Mouse (Mus musculus) monocyte, adult 5-6 weeks (primary cell): ENCODE results near the gene 4930544G11Rik. TPM values are rescaled to one million over a fixed set of nuclear protein-coding genes. Genes with fewer than 3 reads are reported as not detected.

Experiments
- ATAC-seq: fragments of 153-309, 156-312 bp; replicated peaks from 2 replicates; pipeline ENCODE4 v1.8.0; 2017; ENCODE audit warnings: mild to moderate bottlenecking; ENCODE audit not compliant: low TSS enrichment, insufficient number of reproducible peaks, severe bottlenecking, poor library complexity, low FRiP score
- total RNA-seq: library from RNA; stranded (forward); fragments of 200-1000, 200-491, 200-594 nt; gene quantifications from 3 replicates; pipeline ENCODE4 v1.2.3, GENCODE M21; 2017

4930544G11Rik gene
- total RNA-seq = not detected in 3 replicates

DNA sequence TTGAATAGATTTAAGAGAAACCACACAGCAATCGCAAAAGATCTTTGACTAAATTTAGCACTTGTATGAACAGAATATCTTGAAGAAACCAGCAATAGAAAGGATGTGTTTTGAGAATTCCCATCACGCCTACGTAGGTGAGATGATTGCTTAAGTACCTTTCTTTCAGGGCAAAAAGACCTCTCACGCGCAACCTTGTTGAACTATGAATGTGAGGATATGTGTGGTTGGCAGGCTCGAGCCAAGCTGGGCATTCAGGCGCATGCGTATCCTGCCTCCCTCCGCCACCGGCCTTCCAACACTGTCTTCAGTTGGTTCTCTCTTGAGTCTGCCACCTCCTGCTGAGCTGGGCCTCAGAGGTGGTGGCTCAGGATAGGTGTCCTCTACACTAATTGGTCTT is at the start of gene 4930544G11Rik:
TSS of gene 4930544G11Rik (plus strand) at position 301 of the 400 bp plus-strand sequence.
- ATAC-seq = no peak

DNA sequence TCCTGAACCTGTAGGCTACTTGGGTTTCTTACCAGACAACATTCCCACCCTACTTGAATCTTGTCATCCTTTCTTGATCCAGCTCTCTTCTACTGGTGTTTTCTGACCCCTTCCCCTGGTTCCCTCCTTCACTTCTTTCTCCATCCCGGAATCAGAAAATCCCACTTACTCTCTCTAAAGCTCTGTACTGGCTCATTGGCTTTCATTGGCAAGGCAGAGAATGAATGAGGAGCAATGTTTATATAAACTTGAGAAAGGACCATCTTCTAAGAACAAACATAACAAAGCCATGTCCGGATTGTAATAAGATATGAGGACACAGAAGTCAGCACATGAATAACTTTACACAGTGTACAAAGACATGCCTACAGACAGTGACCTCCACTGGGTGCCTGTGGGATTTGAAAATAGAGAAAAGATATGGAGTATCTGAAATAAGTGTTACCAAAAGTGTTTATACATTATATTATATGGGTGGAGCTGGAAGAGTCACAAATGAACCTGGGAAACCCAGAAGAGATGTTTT is 45.7 kb upstream of the 4930544G11Rik start:
- no peak for ATAC-seq

DNA sequence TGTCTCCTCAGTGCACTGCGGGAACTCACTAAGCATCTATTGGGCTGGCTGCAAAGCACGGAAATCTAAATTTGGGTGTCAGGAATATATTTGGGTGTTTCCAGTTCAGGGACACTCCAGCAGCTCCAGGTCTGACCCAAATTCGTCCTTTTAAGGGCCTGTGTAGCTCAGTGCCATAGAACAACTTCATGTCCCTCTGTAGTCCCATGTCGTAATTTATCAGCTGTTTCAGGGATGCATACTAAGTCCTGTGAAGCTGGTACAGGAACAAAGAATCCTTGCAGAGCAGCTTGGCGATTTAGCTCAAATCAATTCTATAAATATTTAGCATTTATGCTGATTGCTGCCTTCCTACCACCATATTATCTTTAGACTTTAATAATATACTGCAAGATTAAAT is 37.0 kb upstream of the 4930544G11Rik start:
- ATAC-seq = no peak

DNA sequence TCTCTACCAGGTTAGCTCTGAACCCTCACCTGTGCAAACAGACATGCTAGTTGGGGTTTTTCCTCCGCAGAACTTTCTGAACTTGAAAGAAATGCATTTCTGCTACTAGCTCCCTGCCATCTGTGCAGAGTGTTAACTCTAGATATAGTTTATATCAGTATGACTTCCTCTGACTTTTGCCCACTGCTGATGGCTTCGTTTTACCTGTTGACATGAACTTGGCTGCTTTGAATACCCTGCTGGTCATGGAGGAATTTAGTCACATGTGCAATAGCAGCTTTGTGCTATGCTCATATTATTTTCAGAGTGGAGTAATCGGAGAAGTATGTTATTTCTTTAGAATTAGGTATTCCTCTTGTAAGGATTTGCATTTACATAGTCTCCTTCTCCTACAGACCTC is 30.7 kb upstream of the 4930544G11Rik start:
- no peak for ATAC-seq

DNA sequence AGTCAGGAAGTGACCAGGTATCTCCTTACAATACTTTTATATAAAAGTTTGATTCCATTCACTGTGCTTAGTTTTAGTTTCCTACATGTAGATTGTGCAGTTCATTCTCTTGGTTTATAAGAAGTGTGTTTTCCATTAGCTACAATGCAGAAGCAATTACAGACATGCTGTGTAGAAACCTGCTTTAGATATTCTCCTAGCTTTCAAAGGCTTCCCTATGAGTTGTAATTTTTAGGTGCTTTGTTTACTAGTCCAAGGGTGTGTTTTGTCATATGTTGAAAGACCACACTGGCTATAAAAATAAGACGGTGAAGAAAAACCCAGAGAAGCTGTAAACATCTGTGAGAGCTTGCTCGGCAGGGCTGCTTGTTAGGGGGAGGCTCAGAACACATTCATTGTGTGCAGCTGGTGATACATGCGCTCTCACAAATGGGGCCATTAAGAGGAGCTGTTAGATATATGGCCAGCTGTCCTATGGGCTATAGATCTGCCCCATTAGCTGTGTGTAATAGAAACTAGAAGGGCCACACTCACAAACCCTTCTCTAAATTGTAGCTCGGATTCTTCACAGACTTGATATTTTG is 28.8 kb upstream of the 4930544G11Rik start:
- no peak for ATAC-seq

DNA sequence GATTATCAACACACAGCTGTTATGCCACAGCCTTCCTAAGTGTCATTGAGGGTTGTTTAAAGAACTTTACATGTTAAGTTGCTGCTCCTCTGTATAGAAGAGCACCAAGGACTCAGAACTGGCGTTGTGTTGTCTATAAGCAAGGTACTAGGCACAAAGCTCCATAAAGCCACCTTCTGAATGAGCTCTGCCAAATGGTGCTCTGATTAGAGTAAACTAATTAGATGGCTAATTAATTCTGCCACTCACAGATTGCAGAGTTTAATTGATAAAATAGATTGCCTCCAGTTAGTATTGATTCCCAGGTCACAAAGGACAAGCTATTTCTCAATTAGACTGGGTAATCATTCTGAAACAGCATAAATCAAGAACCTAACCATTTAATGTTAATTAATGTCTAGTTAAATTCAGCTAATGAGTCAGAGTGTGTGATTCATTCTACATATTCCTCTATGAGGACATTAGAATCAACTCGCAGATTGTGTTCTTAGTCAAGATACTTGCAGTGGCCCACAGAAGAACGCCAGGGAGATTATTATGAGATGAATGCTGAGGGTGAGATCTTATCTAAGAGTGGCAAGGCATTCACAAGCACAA is 26.6 kb upstream of the 4930544G11Rik start:
- ATAC-seq = no peak

DNA sequence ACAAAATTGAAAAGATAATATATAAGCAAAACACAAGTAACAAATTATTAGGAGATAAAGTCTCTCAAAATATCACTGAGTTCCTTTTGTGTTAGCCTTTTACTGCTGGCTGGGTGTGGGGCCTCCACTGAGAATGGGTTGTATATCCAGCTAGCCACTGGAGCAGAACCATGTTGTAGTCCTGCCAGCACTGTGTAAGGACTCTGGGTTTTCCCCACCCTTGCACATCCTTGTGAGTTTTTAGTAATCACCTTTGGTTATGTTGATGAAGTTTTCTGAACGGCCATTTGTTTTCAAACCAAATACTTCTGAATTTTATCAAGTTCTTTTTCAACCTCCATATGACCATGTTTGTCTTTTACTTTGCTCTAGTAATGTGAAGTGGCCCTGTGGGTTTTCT is 21.9 kb upstream of the 4930544G11Rik start:
- no peak for ATAC-seq

DNA sequence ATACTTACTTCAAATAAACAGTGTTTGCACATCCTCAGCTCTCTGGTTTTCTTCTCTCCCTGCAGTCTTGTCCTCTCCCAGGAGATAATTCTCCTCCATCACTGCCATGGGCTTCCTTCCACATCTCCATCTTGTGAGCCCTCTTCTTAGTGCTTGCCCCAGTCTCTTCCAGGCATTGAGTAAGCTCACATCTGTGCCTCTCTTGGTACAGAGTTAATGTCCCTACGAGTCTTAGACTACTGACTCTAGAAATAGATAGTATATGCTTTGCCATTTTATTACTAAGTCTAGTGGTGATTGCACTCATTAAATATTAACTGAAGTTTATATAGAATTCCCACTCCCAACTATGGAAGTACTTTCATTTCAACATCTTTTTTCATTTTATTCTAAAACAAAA is 19.6 kb upstream of the 4930544G11Rik start:
- ATAC-seq = no peak

DNA sequence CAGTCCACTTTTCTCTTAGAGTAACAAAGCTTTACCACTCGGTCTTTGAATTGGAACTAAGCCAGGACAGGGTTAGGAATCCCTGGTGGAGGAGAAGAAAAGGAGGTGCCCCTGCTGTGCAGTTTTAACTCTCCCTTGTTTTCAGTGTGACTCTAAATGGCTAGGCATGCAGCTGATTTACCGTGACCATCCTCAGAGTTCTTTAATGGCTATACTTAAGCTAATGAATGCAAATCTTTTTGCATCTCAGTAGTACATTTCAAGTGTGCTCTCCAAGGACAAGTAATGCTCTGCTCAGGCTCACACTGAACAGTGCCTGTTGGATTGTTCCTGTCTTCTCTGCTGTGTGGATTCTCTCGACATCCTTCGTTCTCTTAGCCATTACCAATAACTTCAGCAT is 19.2 kb upstream of the 4930544G11Rik start:
- ATAC-seq = no peak

DNA sequence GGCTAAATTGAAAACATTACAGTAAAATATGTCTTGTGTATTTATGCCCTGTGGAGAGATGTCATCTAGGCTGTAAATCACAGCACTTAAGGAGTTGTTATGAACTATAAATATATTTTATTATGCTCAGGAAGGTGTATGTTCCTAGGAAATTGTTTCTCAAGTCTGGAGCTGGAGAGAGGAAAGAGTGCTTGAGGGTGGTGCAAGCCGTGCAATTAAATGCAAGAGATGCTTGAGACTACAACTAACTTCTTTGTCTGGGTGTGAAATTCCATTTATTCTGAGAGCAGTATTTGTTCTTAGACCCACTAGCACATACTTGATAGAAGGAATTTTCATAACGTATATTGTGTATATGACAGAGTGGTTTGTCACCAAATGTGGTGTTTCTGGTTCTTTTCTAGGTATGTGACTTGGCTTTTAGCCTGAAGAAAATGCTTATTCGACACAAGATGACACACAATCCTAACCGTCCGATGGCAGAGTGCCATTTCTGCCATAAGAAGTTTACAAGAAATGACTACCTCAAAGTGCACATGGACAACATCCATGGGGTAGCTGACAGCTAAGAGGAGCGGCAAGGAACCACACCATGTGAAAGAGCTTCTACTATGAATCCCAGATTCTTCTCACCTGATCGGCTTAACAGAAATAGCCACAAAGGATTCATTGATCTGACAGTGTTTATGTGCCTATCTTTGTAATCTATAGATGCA is 16.7 kb upstream of the 4930544G11Rik start:
- no peak for ATAC-seq

DNA sequence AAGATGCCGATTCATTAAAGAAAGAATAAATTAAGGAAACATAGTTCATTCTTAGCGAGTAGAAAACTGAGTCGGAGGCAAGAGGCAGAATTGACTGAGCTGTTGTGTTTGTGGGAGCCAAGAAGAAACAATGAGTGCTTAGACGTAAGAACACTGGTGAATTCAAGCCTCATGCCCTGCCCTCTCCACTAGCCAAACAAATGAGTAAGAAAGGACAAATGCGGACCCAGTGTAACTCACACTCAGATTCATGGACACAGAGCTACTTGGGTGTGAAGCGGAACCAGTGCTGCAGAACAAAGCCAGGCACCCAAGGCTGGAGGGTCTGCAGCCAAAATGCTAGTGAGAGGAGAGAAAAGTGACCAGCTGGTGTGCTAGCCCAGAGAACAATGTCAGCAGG is 1.9 kb upstream of the 4930544G11Rik start:
- ATAC-seq = no peak

DNA sequence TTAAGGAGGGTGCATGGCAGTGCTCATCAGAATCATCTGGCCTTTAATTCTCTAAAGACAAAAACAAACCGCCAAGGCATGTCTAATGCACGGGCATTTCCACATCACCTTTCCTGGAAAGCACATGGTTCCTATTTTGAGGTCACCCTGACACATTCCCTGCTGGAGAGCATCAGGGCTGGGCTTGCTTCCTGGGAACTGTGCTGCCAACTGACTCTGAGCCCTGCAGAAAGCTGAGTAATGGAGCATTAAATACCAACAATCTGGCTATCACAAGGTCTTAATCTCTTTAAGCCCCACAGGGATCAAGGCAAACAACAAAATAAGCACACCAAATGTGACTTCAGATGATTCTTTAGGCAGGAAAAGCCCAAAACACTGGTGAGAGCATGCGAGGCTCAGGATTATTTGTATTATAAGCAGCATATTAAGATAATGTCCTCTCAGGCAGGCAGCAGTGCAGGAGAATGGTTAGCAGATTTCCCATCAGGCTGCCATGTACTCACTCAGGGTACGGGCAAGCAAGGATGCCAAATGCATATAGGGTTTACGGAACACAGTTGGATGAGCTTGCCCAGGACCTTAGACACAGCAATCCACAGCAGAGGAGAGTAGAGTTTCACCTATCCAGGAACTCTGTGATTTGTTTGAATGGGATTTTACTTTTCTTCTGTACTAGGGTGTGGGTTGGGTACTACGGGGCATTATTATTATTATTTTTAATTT is 17.1 kb downstream of the 4930544G11Rik start:
- ATAC-seq = no peak

DNA sequence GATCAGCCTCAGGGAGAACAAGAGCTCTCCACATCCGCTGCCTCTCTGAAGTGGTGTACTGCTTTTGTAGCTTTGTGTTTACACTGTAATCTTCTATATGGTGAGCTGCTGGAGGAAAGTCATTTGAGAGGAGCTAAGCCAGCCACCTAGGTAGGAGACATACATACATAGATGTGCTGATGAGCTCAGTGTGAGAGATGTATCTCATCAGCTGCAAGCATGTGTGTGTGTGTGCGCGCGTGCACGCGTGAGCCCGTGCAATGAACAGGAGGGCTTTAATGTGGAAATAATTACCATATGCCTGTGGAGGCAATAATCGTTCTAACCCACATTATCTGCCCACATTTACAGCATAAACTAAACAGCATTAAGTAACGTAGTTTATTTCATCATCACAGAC is 18.0 kb downstream of the 4930544G11Rik start:
- no peak for ATAC-seq

DNA sequence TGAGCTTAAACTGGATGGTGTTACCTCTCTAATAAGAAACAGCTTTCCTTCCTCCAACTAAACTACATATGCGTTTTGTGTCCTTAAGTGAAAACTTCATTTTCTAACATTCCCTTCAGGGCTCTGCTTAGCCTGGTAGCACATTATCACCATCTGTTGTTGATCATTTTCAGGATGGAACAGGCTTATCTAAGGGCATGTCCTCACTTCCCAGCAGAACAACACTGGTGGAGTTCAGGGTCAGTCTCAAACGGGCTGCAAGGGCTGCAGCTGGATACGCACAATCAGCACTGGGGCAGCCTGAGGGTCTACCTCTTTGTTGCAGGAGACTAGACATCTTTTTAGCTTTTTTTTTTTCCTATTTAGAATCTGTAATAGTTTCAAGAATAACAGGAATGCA is 39.7 kb downstream of the 4930544G11Rik start:
- ATAC-seq = no peak

DNA sequence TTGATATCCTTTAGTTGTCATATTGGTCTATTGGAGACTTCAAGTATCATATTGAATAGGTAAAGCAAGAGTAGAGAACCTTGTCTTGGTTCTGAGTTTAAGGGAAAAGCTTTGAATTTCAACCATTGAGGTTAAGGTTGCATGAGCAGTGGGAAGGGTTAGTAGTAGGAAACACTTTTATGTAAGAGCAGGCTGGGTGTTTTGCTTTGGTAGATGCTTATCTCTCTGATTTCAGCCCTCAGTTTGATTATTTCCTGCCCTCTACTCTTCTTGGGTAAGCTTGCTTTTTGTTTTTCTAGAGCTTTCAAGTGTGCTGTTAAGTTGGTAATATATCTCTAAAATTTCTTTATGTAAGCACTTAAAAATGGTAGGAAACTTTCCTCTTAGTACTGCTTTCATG is 45.9 kb downstream of the 4930544G11Rik start:
- no peak for ATAC-seq

Other genes with a start within 250 kb of the 4930544G11Rik start
- 0.21 to 0.68 TPM in 2 of 3 replicates, not detected in the other for gene Prdm5, start 173.6 kb upstream of the 4930544G11Rik start, total RNA-seq